Mouse (Mus musculus): ENCODE data around the gene Nup210.
A peak's percentile ranks its signal among the peaks of the same experiment; 100 is the strongest.

Gene Nup210

DNA sequence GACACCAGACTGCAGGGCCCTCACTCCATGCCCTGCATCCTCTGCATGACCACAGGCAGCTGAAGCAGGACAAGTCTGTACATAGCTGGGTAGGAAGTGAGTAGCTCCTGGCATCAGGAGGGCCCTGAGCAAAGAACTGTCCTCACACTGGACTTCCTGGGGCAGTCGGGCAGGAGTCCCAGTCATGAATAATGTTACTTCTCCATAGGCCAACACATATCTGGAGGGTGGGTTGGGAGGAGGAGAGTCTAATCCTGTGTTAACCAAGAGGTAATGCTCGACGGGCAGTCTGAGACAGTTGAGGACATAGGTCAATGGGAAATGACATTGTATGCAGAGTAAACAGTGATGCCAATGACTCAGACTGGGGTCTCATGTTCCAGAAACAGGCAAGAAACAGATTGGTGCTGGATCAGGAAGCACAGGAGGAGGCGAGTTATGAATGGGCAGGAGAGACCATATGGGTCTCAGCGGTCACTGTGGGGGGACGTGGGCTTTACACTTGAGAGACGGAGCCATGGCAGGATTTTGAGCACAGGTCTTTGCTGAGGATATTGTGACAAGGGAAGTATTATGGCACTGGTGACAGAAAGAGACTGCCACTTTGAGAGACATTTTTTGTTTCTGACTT is 99.9 kb downstream of the Nup210 start:
- no peak for DNase-seq (ENCODE audit: low read depth)

DNA sequence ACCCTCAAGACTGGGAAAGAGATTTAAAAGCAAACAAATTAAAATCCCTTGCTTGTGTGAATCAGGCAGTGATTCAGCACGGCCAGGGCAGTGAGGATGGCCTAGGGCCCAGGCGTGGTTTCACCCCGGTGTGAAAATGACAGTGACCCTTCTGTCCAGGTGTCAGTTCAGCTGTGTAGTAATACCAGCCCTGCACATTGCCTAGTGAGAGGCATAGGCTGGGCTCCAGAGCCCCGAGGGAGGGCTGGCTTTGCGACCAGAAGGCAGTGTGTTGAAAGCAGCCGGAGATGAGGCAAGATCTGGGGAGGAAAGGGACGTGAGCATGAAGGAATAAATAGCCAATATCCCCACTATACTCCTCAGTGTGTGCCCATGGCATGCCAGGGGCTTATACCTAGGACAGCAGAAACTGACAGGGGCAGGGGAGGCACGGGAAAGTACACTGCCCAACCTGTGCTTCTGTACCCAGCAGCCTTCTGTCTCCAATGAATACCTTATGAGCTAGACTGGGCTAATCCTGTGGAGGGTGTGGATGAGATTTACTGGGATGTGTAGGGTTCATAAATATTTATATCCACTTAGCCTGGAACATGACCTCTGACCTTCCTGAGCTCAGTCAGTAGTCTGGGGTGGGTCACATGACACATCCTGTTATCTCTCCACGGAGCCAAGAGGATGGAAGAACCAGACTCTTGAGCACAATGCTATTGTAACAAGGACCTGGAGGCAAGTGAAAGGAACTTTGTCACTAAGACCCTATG is 102.3 kb downstream of the Nup210 start:
- DNase-seq (ENCODE audit: low read depth) = peak; percentile 19

DNA sequence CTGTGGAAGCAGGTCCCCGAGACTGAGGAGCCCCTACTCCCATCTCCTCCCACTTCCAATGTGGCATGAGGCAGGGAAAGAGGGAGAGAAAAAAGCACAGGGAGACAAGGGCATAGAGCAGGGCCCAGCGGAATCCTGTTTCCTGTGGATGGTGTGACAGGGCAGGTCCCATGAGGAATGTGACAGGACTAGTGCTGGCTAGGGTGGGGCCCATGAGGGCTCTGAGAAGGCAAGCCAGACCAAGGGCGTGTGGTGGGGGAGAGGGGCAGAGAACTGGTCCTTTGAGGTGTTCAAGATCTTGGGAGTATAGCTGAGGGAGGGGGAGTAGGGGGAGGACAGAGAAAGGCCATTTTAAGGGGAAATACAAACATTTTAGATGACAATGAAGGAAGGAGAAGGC is 104.2 kb downstream of the Nup210 start:
- no peak for DNase-seq (ENCODE audit: low read depth)

DNA sequence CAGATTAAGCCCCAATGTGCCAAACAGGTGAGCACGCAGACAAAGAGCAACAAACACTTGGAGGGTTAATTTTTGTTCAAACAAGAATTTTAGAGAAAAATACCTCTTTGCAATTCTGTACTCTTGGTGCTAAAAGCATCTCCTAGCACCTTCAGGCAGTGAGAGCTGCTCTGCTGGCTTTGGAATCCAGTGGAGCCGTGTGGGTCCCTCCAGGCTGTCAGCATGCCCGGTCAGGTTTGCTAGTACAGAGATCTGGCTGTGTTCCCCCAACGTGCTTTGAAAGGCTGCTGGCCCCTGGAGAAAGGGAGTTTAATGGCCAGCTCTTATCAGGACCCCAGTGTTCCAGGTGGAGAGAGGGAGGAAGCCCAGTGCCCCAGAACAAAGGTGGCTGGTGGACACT is 105.1 kb downstream of the Nup210 start:
- DNase-seq (ENCODE audit: low read depth) = no peak

DNA sequence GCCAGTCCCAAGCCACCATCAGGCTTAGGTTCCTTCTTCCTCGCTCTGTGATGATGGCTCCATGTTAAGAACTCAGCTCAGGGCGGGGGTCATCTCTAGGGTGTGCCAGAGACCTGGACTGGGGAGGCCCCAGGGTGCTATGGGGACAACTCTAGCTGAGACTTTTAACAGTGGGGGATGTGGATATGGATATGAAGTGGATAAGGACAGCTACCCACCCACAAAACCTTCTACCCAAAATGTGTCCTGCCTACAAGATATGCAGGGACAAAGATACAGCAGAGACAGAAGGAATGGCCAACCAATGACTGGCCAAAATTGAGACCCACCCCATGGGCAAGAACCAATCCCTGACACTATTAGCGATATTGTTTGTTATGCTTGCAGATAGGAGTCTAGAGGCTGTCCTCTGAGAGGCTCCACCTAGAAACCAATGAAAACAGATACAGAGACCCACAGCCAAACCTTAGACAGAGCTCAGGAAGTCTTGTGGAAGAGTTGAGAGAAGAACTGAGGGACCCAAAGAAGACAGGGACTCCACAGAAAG is 108.3 kb downstream of the Nup210 start:
- DNase-seq (ENCODE audit: low read depth) = no peak

DNA sequence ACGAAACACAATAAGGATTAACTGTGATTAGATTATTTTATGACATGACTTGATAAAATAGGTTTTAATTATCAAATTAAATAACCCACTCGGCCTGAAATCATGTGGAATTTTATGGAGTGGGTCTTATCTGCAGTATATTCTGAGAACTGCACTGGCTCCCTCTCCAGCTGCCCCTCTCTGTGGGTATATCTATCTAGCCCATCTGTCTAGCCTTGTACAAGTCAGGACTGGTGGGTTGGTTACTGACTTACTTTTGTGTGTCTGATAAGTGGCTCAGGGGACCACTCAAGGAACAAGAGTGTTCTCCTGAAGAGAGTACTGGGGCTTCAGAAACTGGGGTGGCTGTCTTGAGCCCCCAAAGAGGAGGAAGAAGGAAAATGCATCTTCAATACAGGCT is 109.4 kb downstream of the Nup210 start:
- no peak for DNase-seq (ENCODE audit: low read depth)

DNA sequence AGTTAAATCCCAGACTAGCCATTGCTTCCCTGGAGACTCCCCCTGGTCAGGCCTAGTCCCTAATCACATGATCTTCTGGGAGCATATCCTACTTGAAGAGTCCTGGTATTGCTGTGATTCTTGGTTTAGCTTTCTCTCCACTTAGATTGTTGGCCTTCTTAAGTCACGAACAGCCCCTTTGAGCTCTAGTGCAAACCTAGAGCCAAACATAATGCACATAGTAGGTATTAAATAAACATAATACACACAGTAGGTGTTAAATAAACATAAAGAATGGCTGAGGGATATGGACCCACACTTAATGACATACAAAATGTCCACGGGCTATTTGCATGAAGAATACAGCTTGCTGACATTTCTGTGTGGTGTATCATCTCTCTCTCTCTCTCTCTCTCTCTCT is 112.5 kb downstream of the Nup210 start:
- no peak for DNase-seq (ENCODE audit: low read depth)

DNA sequence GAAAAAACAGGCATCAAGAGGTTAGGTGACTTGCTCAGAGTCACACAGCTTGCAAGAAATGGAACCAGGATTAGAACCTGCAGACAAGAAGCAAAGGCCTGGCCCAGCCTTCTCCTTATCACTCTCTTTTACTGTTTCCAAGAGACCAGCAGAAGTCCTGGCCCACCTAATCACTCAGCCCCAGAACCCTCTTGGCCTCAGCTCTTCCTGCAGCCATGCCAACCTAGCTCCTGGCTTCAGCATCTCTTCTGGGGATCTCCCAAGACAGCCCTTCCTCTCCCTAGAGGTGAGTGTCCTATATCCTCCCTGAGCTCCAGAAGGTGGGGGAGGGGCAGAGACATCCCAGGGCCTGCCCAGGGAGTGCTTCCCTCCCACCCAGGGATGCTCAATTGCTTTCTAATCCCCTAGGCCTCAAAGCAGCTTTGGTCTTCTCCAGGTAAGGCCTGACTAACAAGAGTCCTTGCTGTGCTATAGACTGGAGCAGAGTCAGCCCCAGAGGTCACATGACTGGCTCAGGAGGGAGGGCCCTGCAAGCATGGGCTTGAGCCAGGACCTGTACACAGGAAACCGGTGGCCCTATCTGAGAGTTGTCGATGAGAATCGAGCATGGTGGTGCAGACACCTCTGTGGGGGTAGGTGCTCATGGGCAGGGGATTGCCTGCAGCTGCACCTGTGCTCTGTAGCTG is 113.2 kb downstream of the Nup210 start:
- DNase-seq (ENCODE audit: low read depth) = no peak

DNA sequence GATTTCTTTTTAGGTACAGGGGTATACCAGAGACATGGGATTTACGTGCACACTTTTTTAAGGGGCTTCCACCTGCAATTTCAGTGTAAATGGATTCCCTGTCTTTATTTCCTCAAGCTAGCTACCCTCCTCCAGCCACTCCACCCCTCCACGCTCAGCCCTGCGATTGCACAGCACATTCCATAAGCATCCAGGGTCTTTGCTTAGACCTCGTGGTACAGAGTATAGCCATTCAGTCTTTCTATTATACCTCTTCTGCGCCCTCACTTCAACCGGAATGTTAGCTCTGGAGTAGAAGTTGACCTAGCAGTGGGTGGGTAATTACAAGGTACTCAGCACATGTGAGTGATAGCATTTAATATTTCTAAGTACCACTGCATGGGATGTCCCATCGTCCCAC is 115.1 kb downstream of the Nup210 start:
- DNase-seq (ENCODE audit: low read depth) = no peak

DNA sequence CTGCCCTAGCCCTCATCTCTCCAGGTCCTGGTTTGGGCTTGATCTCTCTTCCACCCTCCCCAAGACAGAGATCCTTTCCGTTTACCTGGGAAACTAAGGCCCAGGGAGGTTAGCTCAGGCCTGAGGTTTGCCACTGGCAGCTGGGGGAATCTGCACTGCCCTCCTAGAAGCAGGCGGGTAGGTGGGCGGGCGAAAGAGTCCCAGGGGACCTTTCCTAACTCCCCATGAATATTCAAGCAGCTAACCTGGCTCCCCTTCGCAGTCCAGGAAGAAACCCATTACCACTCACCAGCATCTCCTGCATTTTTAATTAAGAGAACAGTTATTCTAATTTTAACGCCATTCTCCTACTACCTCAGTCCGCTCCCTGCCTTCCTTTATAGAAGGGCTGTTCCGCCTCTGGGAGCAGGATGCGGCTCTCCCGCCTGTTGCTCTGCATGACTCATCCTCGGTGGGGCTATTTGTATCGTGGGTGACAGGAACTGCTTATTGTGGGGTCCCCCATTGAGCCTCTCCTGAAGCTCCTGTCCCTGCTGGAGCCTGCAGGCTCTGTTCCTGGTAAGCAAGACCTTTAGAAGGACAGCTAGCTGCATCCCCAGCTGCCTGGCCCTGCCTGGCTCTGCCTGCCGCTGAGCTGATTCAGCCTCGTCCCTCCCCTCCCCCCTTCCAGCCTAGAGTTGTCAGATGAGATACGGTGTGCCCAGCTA is 115.7 kb downstream of the Nup210 start:
- no peak for DNase-seq (ENCODE audit: low read depth)

DNA sequence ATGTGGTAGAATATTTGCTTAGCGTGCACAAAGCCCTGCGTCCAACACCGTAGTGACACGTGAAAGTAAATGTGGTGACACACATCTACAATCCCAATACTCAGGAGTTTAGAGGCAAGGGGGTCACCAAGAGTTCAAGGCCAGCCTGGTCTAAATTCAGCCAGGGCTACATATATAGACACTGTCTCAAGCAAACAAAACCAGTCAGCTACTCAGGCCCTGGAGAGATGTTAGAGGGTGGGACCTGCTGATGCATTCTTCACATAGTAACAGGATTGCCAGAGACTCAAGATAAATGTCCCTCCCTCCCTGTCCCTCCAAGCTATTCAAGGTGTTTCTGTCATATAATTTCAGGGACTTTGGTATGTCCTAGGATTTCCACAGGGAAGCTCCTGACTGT is 117.5 kb downstream of the Nup210 start:
- DNase-seq (ENCODE audit: low read depth) = no peak

DNA sequence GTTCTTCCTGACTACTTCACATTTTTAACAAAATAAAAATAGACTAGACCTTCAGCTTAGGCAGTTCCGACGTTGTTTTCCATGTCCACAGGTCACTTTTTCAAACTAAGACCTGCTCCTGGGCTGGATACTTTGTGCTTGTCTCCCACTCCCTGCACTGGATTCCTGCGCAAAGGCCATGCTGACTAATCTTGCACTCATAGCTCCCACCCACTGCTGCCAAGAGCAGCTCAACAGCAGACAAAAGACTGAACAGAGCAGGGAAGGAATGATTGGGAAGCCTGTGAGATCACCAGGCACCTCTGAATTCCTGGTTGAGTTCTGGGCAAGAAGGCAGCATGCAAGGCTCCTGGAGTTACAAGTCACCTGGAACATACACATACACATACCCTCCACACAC is 119.6 kb downstream of the Nup210 start:
- DNase-seq (ENCODE audit: low read depth) = peak; percentile 12

DNA sequence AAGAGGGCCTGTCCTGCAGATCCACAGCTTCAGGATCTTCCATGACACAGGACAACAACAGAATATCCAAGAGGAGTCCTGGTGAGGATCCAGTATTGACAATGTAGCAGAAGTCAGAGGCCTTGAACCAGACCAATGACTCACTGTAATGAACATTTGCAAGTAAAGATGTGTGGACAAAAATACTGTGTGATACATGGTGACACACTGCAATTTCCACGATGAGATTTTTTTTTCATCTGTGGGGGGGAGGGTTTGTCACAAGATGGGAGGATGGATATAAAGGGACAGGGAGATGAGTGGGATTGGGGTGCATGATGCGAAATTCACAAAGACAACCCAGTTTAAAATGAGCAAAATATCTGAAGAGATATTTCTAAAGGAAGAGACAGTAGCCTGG is 120.4 kb downstream of the Nup210 start:
- no peak for DNase-seq (ENCODE audit: low read depth)

DNA sequence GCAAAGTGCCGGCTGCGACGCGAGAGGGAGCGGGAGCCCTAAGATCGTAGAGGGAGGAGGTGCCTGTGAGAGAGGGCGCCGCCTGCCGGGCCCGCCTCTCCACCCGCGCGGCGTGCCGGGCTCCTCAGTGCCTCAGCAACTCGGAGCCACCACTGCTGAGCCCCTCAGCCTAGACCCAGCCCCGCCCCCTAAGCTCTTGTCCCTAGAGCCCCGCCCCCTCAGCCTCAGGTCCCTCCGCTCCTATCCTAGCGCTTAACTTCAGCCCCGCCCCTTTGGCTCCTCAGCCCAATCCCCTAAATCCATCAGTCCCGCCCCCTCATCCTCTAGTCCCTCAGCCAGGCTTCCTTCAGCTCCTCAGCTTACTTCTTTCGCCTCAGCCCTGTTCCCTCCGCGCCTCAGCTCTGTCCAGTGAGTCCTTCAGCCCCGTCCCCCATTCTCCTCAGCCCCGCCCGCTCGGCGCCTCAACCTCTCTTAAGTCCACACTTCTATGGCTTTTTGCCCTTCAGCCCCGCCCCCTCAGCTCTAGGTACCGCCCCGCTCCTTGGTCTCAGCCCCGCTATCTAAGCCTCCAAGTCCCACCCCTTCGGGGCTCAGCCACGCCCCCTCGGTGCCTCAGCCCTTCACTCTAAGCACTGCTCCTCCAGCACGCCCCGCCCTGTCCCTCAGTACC is 127.8 kb downstream of the Nup210 start, which contains the start of gene Iqsec1:
Gene Iqsec1, minus strand, starts transcription at position 38 of the 670 bp plus-strand sequence.
- peak; percentile 7 for DNase-seq (ENCODE audit: low read depth)

DNA sequence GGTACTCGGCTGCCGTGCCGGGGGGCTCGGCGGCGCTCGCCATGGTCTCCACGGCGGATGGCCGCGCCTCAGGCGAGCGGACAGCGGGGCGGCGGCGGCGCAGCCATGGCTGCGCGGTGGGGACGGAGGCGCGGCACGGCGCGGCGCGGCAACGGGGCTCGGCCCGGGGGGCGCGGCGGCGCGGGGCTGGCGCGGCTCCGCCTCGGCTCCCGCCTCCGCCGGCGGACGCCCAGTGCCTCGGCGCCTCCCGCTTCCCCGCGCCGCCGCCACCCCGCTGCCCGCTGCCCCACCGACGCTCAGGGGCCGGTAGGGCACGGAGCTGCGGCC is 128.4 kb downstream of the Nup210 start:
- DNase-seq (ENCODE audit: low read depth) = no peak

DNA sequence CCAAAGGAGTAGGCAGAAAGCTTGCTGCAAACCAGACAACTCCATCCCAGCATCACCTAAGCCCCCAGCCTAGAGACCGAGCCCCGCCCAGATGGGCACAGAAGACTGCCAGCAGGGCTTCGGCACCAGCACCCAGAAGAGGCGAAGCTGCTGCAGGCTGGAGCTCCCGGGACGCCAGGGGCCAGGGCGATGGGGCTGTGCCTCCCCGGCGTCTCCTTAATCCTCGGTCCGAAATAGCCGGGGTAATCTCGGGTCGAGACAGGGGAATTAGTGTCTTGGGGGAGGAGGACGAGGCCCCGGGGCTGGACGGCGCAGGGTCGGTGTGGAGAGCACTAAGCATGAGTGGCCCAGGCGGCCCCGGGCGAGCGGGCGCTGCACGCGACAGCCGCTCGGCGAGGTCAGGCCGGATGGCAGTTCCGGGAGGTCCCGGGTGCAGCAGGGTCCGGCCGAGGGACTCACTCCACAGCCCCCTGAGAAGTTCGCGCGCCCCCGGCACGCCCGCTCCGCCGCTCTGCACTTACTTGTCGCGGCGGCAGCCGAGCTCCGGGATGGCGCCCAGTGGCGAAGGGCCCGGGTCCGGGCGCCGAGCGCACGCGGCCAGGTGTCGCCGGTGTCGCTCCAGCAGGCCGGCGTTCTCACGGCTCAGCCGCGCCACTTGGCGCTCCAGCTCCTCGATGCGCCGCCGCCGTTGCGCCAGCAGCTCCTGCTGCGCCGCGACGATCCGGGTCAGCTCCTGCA is 128.9 kb downstream of the Nup210 start:
- DNase-seq (ENCODE audit: low read depth) = no peak

DNA sequence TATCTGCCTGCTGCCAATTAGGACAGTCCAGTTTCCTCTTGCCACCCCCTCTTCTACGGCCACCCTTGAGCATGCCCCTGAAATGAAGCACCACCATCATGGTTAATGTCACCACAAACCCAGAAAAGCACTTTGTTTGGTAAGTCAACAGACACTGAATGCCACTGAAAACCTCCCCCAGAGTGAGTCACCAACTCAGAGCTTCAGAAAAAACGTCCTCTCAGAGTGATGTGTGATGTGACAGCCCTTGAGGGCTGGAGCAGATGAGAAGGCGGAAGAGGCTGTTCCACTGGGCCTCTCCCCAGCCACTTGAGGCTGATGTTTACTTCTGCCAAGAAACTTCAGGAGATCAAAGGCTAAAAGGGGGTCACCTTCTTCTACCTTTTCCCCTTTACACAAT is 132.5 kb downstream of the Nup210 start:
- no peak for DNase-seq (ENCODE audit: low read depth)

DNA sequence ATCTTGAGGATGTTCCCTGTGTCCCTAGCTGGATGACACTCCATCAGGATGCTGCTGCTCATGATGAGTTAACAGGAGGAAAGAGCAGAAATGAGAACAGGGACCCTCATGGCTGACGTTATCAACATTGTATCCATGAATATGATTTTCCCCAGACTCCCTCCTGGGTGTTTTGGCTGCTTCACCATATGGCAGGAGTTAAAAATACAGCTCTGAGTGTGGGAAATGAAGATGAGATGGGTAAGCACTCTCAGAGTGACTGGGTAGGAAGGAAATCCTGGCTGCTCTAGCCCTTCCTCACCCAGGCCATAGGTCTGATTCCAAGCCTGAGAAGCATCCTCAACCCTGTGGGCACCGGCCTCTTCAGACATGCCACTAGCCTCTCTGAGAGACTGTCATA is 142.3 kb downstream of the Nup210 start:
- no peak for DNase-seq (ENCODE audit: low read depth)

DNA sequence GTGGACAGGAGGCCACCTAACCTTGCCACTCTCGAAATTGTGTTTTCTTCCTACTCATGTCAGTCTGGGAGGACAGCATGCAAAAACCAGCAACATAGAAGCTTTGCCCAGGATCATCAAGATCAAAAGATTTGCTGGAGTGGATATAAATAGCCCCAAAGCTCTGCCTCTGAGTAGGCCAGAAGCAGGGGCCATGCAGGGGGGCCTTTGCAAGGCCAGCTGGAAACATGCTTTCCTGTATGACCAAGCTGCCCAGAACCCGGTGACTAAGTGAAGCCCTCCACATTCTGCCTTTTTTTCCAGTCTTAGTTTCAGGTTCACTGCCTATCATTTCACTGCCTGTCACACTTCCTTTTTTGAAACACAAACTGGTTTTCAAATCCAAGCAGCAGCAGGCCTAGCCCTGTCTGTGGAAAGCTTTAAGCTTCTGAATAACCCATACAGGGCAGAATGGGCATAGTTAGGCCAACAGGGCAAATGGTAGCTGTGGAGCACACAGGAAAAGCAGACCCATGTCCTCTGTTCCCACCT is 147.2 kb downstream of the Nup210 start:
- DNase-seq (ENCODE audit: low read depth) = no peak

All from fibroblast of lung, adult 2 months (primary cell).